Mouse (Mus musculus): ENCODE results near the gene Ucp1.

Ucp1 gene

GRCm38 (mm10) chr8:83331899-83332697 lies 41.9 kb downstream of the Ucp1 start, which contains the start of gene Elmod2:
Gene Elmod2 (minus strand): TSS chr8:83332486.
- DNase-seq, result peak; percentile 99

DNA sequence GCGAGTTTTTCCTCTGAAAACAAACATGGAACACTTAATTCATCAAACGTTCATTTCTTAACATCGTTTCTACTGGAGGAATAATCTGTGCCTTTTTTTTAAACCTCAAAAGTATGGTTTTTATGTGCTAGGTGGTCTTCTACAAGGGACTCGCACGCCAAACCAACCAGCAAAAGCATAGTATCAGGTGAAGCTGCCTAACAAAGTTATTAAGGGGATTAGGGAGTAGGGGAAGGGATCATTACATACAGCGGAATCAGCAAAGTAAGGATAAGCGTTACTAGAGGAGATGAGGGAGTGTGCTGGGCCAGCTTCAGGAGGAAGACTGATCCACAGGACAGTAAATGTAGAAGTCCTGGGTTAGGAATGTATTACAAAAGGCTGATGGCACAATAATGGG lies 42.7 kb downstream of the Ucp1 start:
- DNase-seq, result no peak

- DNase-seq, result no peak
Observed at GRCm38 (mm10) chr8:83342076-83342475, 51.9 kb downstream of the Ucp1 start.

- DNase-seq, result no peak
Observed at GRCm38 (mm10) chr8:83342693-83343092, 52.5 kb downstream of the Ucp1 start.

All from kidney, postnatal 4 days (tissue).